9 mouse cellular contexts compared by ENCODE assay signal in the genomic region with DNA sequence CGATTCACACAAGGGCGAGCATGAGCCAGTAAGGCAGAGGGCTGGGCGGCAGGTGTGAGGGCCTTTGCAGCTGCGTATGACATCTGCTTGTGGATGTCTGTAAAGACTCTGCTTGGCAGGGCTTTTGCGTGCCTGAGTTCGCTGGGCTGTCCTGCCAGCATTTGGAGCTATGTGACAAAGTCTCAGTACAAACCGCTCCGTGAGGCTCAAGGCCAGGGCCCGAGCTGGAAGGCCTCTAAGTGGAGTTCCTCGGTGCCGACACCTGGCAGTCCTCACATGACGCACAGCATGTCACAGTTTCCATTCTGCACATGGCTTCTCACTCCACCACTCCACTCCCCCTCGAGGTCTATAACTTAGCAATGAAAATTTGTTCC.
A peak's percentile ranks its signal among the peaks of the same experiment; 100 is the strongest.
DNase-seq lines count a peak whose midpoint lies in the region; ATAC-seq and TF ChIP-seq lines count a peak whose summit lies in the region.
"Had no signal": no experiment of that assay in that cellular context is flagged by ENCODE, and none has a peak within 500 bp of the region (broad histone marks: within the 10 kb centered on the region; RNA-seq: fewer than 3 reads in every experiment).

No protein-coding gene starts in this region.

- TF ChIP-seq CTCF in kidney, adult 2 months (conservative IDR thresholded peaks at IDR 0.05; ENCODE audit: insufficient read depth, insufficient read length, low read depth, low read length), result no peak

- ATAC-seq in lung, embryonic 15.5 days (ENCODE audit: borderline replicate concordance, extremely low read depth, low FRiP score, low TSS enrichment), result peak; percentile 64; the same call in 1 of the 2 replicates

- no peaks in the 10 kb centered on the region for H3K27me3 ChIP-seq in kidney, adult 2 months (replicated peaks; ENCODE audit: control insufficient read depth, insufficient read depth, low read length)
- H3K27me3 ChIP-seq in lung, embryonic 15.5 days, result no peaks in the 10 kb centered on the region

- H3K27ac ChIP-seq in kidney, adult 2 months (ENCODE audit: insufficient read depth, low read depth, low read length), result no peak overlapping the region
- peak overlapping the region; percentile 27; the same call in 1 of the 2 replicates for H3K27ac ChIP-seq in lung, embryonic 15.5 days

- intact Hi-C loops in gastrocnemius, postnatal 36 days (cut with DNase I), result no loop called here

- peak; percentile 47 for DNase-seq in kidney, adult 2 months
- no peak for DNase-seq in kidney, adult 18-20 months
- DNase-seq in ZHBTc4 (ENCODE audit: low read depth, low spot score), result peak; percentile 30
- DNase-seq in gastrocnemius, postnatal 36 days, result peak; percentile 19 to 28
- DNase-seq in spleen, adult 18-20 months, result no peak
- no peak for DNase-seq in left cerebral cortex, adult 18-20 months (ENCODE audit: low spot score in 2 of 2)
- no peak for DNase-seq in ovary, postnatal 14 days (ENCODE audit: low spot score)

- no peak overlapping the region for H3K4me3 ChIP-seq in kidney, adult 2 months (ENCODE audit: insufficient read depth, low read depth, low read length)
- H3K4me3 ChIP-seq in lung, embryonic 15.5 days, result no peak overlapping the region
- H3K4me3 ChIP-seq: erythroblast, embryonic 14.5 days had no signal

- no peaks in the 10 kb centered on the region for H3K9me3 ChIP-seq in lung, embryonic 15.5 days

- 64% methylated on average over 13 of the region's 13 CpGs for WGBS in kidney, adult 2 months
- 50% methylated on average over 13 of the region's 13 CpGs for WGBS in lung, embryonic 15.5 days

- H3K36me3 ChIP-seq in kidney, adult 2 months (ENCODE audit: control insufficient read depth, insufficient read depth, low read length), result peaks cover 2% of the 10 kb centered on the region; the same call in 1 of the 2 replicates
- 0 out of 2 replicates have a peak, but pooled peaks cover 3% of the 10 kb centered on the region for H3K36me3 ChIP-seq in lung, embryonic 15.5 days

- TF ChIP-seq POLR2A in kidney, adult 2 months (IDR thresholded peaks at IDR 0.05; ENCODE audit: low read depth, low read length), result no peak

- H3K4me1 ChIP-seq in kidney, adult 2 months (ENCODE audit: control insufficient read depth, insufficient read depth, low read length), result peaks cover 10% of the 10 kb centered on the region; the same call in 1 of the 2 replicates
- peaks cover 34% of the 10 kb centered on the region for H3K4me1 ChIP-seq in lung, embryonic 15.5 days

- no peak overlapping the region for H3K9ac ChIP-seq in lung, embryonic 15.5 days

- no peak overlapping the region for H3K4me2 ChIP-seq in lung, embryonic 15.5 days

Comparison
In these comparisons a context has a peak if more than half of its experiments do, and no peak if none do; other contexts are left out.
1. DNase-seq: peak in kidney, adult 2 months (single experiment), ZHBTc4 (single experiment) and gastrocnemius, postnatal 36 days (2 of 2); none in kidney, adult 18-20 months (single experiment), spleen, adult 18-20 months (0 of 2), left cerebral cortex, adult 18-20 months (0 of 2) and ovary, postnatal 14 days (single experiment).